Mouse (Mus musculus) ES-Bruce4 (cell line): ENCODE data around the gene Ppa1.
"Not testable (repeated sequence)": the region's sequence is repeated elsewhere in the genome, so short reads cannot be mapped to it uniquely, and the experiment has no call there.

Experiments
- CTCF ChIP-seq: IDR thresholded peaks from one replicate; pipeline ENCODE4 v1.8.1; 2011; ENCODE audit warnings: low read depth, low read length
- POLR2A ChIP-seq: IDR thresholded peaks from one replicate; pipeline ENCODE4 v1.8.1; 2011; ENCODE audit warnings: low read length; ENCODE audit not compliant: insufficient read depth

GRCm38 (mm10) chr10:61605381-61605780 is 43.0 kb upstream of the Ppa1 start:
- not testable (repeated sequence) for TF ChIP-seq POLR2A, CTCF
